Mouse (Mus musculus) cerebellum, postnatal 14 days (tissue): ENCODE results near the gene Fads2.

ENCODE experiments used
- DNase-seq, 2 experiments: peaks; one replicate each; pipeline ENCODE4 v3.0.0; 2021; ENCODE audit warnings: mixed read lengths in 2 of 2

Fads2 gene

GRCm38 (mm10) chr19:10061624-10062023 is 39.9 kb downstream of the Fads2 start:
- DNase-seq = no peak

GRCm38 (mm10) chr19:10060783-10061590 is 40.6 kb downstream of the Fads2 start:
- DNase-seq = no peak

- peak; percentile 59 for DNase-seq
These were observed 41.5 kb downstream of the Fads2 start for GRCm38 (mm10) chr19:10059911-10060567.

- no peak for DNase-seq
These were observed 42.6 kb downstream of the Fads2 start for GRCm38 (mm10) chr19:10058876-10059427.

GRCm38 (mm10) chr19:10058352-10058825 is 43.2 kb downstream of the Fads2 start:
- no peak for DNase-seq

- no peak for DNase-seq
These were observed 43.8 kb downstream of the Fads2 start for GRCm38 (mm10) chr19:10057486-10058351.

- no peak for DNase-seq
These were observed 44.9 kb downstream of the Fads2 start for GRCm38 (mm10) chr19:10056686-10057085.

GRCm38 (mm10) chr19:10055783-10056660 is 45.5 kb downstream of the Fads2 start:
- no peak for DNase-seq

- DNase-seq = no peak
These were observed 46.3 kb downstream of the Fads2 start for GRCm38 (mm10) chr19:10055261-10055660.

- no peak for DNase-seq
These were observed 47.0 kb downstream of the Fads2 start for GRCm38 (mm10) chr19:10054361-10055075.

GRCm38 (mm10) chr19:10053692-10054260 is 47.8 kb downstream of the Fads2 start:
- DNase-seq = no peak

- DNase-seq = no peak
These were observed 48.8 kb downstream of the Fads2 start for GRCm38 (mm10) chr19:10052698-10053097.

- no peak for DNase-seq
These were observed 51.1 kb downstream of the Fads2 start for GRCm38 (mm10) chr19:10050438-10050837.

GRCm38 (mm10) chr19:10049533-10049932 is 52.0 kb downstream of the Fads2 start:
- DNase-seq = no peak

- no peak for DNase-seq
These were observed 54.6 kb downstream of the Fads2 start for GRCm38 (mm10) chr19:10046983-10047382.

GRCm38 (mm10) chr19:10046346-10046745 is 55.2 kb downstream of the Fads2 start:
- no peak for DNase-seq

- DNase-seq = no peak
These were observed 55.8 kb downstream of the Fads2 start for GRCm38 (mm10) chr19:10045707-10046106.

GRCm38 (mm10) chr19:10043643-10044042 is 57.9 kb downstream of the Fads2 start:
- no peak for DNase-seq

- no peak for DNase-seq
These were observed 58.7 kb downstream of the Fads2 start for GRCm38 (mm10) chr19:10042816-10043215.

- DNase-seq = peak; percentile 36 to 41
These were observed 59.3 kb downstream of the Fads2 start for GRCm38 (mm10) chr19:10042232-10042631.
